Mouse (Mus musculus) heart, postnatal 0 days (tissue): Measurements from ENCODE around the gene Abca8a.

ENCODE experiments used
- CTCF ChIP-seq: IDR thresholded peaks from 2 replicates; pipeline ENCODE4 v1.5.1; 2016; ENCODE audit warnings: antibody characterized with exemption, control low read depth, low read depth
- EP300 ChIP-seq: IDR thresholded peaks from 2 replicates; pipeline ENCODE4 v1.6.1; 2016; ENCODE audit warnings: antibody characterized with exemption, low read depth

DNA sequence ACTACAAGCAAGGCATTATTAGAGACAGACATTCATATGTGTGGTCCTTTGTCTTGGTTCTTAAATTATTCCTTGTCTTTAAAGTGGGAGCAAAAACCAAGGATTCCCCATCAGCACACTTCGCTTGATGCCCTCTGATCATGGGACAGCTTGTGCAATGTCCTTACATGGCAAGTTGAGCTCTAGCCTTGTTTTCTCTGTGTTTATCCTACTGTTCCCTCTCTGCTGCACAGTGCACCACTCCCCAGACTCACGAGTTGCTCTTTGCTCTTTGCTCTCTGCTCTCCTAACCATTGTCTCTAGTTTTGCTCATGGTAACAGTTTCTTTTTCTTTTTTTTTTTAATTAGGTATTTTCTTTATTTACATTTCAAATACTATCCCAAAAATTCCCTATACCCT is 35.7 kb downstream of the Abca8a start:
- no peak for TF ChIP-seq CTCF
- TF ChIP-seq EP300 = no peak
